Mouse (Mus musculus): ENCODE measurements around the gene Rprd2.
A peak's percentile ranks its signal among the peaks of the same experiment; 100 is the strongest.
"Not testable (repeated sequence)": the region's sequence is repeated elsewhere in the genome, so short reads cannot be mapped to it uniquely, and the experiment has no call there.

Gene Rprd2

GRCm38 (mm10) chr3:95818571-95819288 is at the start of gene Rprd2:
Rprd2 (minus strand) TSS chr3:95818863.
- DNase-seq: peak; percentile 86

GRCm38 (mm10) chr3:95867408-95867807 is 48.7 kb upstream of the Rprd2 start:
- DNase-seq: no peak

DNA sequence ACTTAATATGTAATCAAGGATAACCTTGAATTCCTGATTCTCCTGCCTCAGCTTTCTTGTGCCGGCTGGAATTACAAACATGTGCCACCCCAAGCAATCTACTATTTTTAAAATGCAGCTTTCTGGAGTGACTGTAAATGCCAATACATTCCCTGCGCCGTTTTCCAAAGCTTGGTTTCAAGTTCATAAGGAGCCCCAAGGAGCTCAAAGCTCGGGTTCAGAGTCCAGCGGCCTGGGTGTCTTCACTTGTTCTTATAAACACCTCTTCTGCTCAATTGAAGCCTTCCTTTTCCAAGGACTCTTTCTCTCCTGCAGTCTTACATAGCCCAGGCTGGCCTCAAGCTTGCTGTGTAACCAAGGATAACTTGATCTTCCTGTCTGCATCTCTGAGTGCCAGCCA is 47.4 kb upstream of the Rprd2 start:
- no peak for DNase-seq

DNA sequence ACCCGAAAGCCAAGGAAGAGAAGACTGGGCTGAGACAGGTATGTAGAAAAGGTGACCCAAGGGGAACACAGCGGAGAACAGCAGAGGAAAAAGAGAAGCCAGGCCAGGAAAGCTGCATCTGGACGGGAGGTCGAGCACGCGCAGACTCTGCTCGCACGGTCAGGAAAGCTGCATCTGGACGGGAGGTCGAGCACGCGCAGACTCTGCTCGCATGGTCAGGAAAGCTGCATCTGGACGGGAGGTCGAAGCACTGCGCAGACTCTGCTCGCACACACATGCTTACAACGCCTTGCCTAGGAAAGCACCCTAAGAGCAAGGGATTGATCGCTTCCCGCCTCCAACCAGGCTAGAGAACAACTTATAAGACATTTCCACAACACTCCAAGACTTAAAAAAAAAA is 46.9 kb upstream of the Rprd2 start:
- DNase-seq: no peak

GRCm38 (mm10) chr3:95865050-95865449 is 46.4 kb upstream of the Rprd2 start:
- DNase-seq: peak; percentile 87

- DNase-seq: no peak
Measured at GRCm38 (mm10) chr3:95863578-95863977, 44.9 kb upstream of the Rprd2 start.

DNA sequence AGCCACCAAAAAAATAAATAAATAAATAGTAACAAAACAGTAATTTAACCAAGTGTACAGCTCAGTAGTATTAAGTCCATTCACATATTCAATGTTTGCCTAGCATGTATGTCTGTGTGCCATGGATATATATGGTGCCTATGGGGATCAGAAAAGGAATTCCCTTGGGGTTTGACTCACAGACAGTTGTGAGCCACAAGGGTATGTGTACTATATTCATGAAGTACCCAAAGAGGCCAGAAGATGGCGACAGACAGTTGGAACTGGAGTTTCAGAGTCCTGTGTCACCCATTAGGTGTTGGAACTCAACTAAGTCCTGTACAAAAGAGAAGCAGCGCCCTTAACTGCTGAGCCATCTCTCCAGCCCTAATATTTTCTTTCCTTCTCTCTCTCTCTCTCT is 43.1 kb upstream of the Rprd2 start:
- peak; percentile 63 for DNase-seq

DNA sequence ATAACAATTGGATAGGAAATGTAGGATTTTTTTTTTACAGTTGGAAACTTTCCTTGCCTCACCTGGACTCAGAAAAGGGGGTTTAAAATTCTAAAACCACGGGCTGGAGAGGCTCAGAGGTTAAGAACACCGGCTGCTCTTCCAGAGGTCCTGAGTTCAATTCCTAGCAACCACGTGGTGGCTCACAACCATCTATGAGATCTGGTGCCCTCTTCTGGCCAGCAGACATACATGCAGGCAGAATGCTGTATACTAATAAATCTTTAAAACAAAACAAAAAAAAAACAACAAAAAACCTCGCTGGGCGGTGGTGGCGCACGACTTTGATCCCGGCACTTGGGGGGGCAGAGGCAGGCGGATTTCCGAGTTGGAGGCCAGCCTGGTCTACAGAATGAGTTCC is 42.6 kb upstream of the Rprd2 start:
- DNase-seq: no peak

GRCm38 (mm10) chr3:95860323-95860722 is 41.7 kb upstream of the Rprd2 start:
- DNase-seq: no peak

GRCm38 (mm10) chr3:95858278-95858677 is 39.6 kb upstream of the Rprd2 start:
- DNase-seq: not testable (repeated sequence)

DNA sequence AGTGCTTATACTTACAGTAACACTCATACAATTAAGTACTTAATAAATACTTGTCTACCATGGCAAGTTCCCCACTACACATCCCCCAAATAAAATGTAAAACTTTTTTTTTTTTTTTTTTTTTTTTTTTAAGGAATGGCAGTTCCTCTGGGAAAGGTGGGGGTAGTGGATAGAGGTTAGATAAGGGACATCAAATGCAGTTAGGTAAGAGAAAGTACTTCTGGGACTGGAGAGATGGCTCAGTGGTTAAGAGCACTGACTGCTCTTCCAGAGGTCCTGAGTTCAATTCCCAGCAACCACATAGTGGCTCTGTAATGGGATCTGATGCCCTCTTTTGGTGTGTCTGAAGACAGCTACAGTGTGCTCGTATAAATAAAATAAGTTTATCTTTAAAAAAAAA is 38.4 kb upstream of the Rprd2 start:
- not testable (repeated sequence) for DNase-seq

GRCm38 (mm10) chr3:95856115-95856514 is 37.5 kb upstream of the Rprd2 start:
- no peak for DNase-seq

DNA sequence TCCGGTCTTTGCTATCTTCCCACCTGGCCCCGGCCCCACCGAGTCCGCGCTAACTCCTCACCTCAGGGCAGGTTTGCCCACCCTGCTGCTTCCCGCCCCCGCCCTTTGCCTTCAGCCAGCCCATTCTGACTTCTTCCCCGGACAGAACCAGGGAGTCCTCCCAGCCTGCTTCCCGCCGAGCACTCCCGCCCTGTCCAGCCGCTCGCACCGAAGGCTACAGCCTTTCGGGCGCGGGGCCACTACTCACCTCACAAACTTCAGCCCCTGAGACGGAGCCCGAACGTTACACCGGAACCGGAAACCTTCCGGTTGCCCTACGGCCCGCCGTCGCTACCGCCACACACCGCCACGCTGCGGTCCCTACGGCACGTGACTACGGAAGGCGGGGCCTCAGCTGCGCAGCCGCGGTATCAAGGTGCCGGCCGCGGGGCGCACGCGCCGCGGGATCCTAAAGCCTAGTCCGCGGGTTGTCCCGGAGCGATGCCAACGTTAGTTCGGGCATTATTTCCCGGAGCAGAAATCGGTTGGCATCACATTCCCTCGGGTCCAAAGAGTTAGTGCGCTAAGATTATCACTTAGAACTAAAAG is 36.9 kb upstream of the Rprd2 start, which contains the start of gene Prpf3:
Prpf3 (minus strand) TSS at position 384 of the 588 bp plus-strand sequence.
- DNase-seq: peak; percentile 95

DNA sequence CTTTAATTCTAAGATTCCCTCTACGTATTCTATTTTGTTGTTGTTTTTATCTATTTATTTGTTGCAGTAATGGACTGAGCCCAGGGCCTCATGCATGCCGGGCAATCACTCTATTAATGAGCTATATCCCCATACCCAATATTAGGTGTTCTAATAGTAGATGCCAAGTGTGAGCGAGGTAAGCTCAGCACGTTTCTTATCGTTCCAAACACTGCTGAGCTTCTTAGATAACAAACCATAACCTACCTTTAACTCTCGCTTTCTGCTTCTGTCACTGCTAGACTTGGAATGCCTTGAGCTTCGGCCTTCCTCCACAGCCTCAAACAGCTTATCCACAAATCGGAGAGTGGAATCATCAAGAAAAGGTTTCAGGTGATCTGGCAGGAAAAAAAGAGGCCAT is 32.7 kb upstream of the Rprd2 start:
- no peak for DNase-seq

DNA sequence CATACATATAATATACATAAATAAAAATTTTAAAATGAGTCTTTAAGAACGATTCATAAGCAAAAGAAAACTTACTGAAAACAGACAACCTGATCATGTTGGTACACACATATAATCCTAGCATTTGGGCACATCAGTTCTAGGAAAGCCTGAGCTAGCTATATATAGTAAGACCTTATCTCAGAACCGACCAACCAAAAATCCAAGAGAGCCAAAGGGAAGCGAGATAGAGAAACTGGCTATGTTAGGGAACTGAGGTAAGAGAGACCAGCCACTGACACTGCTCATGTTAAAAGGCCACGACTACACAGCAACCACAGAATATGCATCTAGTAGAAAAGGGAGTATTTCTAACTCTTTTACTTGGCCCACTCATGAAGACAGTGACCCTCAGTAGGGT is 31.9 kb upstream of the Rprd2 start:
- DNase-seq: no peak

DNA sequence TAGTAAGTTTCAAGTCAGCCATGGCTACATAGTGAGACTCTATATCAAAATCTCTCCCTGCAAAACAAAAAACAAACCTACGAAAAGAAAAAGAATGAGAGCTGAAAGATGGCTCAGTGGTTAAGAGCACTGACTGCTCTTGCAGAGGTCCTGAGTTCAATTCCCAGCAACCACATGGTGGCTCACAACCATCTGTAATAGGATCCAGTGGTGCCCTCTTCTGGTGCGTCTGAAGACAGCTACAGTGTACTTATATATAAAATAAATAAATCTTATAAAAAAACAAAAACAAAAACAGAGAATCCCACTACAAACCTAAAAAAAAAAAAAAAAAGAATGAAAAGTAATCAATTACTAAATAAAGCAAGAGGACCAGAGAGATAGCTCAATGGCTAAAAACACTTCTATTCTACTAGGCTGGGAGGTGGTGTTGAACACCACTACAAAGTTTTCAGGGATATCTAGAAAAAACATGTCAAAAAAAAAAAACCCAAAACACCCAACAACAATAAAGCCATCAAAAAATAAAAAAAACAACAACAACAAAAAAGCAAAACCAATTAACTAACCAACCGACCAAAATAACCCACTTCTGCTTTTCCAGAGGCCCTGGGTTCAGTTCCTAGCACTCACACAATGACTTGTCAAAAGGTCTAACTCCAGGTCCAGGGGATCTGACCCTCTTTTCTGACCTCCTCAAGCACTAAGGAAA is 24.0 kb upstream of the Rprd2 start:
- no peak for DNase-seq

DNA sequence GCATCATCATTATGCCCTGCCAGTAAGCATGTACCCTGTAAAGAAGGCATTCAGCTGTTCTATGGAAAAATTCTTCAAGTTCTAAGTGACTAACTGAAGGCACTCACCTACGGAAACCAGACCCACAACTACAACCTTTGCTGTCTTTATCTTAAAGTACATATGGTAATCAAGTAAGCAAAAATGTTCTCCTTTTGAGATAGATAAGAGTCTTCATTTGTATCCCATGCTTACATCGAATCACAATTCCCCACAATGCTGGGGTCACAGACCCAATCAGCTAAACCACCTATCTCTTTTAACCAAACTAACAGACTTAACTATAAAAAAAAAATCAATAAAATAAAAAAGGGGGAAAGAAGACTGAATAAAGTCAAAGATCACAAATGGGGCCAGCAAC is 20.6 kb upstream of the Rprd2 start:
- DNase-seq: no peak

- no peak for DNase-seq
Measured at GRCm38 (mm10) chr3:95829053-95829452, 10.4 kb upstream of the Rprd2 start.

GRCm38 (mm10) chr3:95826275-95826674 is 7.6 kb upstream of the Rprd2 start:
- DNase-seq: no peak

DNA sequence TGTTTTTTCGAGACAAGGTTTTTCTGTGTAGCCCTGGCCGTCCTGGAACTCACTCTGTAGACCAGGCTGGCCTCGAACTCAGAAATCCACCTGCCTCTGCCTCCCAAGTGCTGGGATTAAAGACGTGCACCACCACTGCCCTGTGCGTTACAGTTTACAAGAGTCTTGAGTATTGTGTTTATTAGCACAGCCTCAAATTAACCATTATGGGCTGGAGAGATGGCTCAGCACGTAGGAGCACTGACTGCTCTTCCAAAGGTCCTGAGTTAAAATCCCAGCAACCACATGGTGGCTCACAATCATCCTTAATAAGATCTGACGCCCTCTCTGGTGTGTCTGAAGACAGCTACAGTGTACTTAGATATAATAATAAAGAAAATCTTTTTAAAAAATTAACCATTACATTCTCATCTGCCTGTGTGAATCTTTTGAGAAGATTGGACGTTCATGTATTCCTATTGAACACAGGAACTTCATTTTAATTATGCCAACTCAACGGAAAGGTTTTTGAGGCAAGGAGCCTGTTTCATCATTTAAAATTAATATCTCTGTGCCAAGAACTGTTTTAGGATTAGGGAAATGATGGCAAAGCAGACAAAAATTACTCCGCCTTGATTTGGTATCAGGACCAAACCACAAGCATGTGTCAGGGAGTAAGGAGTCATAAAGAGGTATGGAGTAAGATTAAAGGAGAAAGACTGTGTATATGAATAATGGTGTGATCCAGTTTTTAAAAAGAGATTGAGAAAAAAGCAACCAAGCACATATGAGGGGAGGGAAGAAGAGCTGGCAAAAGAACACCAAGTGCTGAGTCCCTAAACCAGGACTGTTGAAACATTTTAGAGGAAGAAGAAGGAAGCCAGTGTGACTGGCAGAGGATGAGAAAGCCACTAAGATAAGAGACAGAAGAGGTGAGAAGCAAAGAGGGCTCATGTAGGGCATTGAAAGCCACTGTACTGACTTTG is 1.7 kb upstream of the Rprd2 start:
- no peak for DNase-seq

- peak; percentile 100 for DNase-seq
Measured at GRCm38 (mm10) chr3:95819351-95819985, 805 bp upstream of the Rprd2 start.

DNA sequence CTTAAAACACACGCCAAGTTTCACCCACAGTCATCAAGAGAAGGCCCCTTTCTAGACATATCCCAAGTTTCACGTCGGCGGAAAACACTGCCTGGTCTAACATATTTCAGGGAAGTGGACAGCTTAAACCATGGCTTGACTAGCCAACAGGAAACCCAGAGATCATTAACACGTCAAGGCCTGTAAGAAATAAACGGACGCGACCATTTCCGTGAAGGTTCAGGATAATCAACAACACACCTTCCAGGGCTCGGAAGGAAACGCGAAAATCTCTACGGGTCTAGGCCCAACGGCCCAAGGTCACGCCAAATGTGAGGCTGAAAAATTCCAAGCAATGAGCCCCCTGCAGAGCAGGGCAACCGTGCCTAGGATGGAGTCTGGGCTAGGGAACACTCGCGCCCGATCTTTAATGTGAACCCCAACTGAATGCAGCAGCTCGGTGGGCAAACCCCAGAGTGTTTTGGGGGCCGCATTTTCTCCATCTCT is 594 bp downstream of the Rprd2 start:
- peak; percentile 39 for DNase-seq
